Mouse (Mus musculus) liver (tissue): Measurements from ENCODE around the gene Tfcp2.
A peak's percentile ranks its signal among the peaks of the same experiment; 100 is the strongest.

ENCODE experiments used
- DNase-seq: peaks from one replicate; pipeline ENCODE4 v3.0.0-alpha.2; 2020; ENCODE audit warnings: mixed read lengths

Tfcp2 gene

GRCm38 (mm10) chr15:100485576-100485975, 66.2 kb downstream of the Tfcp2 start:
- DNase-seq, result peak; percentile 24

- no peak for DNase-seq
Observed at GRCm38 (mm10) chr15:100478925-100479324, 72.9 kb downstream of the Tfcp2 start.

- no peak for DNase-seq
Observed at GRCm38 (mm10) chr15:100478351-100478750, 73.5 kb downstream of the Tfcp2 start.

GRCm38 (mm10) chr15:100473926-100474503, 77.8 kb downstream of the Tfcp2 start:
- no peak for DNase-seq

- no peak for DNase-seq
Observed at GRCm38 (mm10) chr15:100470037-100470436, 81.8 kb downstream of the Tfcp2 start.

GRCm38 (mm10) chr15:100469189-100469545, 82.6 kb downstream of the Tfcp2 start:
- no peak for DNase-seq

GRCm38 (mm10) chr15:100468295-100469188, 83.3 kb downstream of the Tfcp2 start, which contains the start of gene Letmd1:
Letmd1 (plus strand) TSS chr15:100469023.
- peak; percentile 82 for DNase-seq

- DNase-seq, result no peak
Observed at GRCm38 (mm10) chr15:100467738-100468137, 84.1 kb downstream of the Tfcp2 start.

GRCm38 (mm10) chr15:100465432-100465831, 86.4 kb downstream of the Tfcp2 start:
- no peak for DNase-seq

- DNase-seq, result peak; percentile 69
Observed at GRCm38 (mm10) chr15:100463712-100464111, 88.1 kb downstream of the Tfcp2 start.

- DNase-seq, result no peak
Observed at GRCm38 (mm10) chr15:100462086-100462485, 89.7 kb downstream of the Tfcp2 start.

- DNase-seq, result no peak
Observed at GRCm38 (mm10) chr15:100461646-100462045, 90.2 kb downstream of the Tfcp2 start.

GRCm38 (mm10) chr15:100460942-100461341, 90.9 kb downstream of the Tfcp2 start:
- peak; percentile 85 for DNase-seq

- peak; percentile 78 for DNase-seq
Observed at GRCm38 (mm10) chr15:100458055-100458454, 93.8 kb downstream of the Tfcp2 start.

GRCm38 (mm10) chr15:100457340-100457739, 94.5 kb downstream of the Tfcp2 start:
- DNase-seq, result peak; percentile 83

GRCm38 (mm10) chr15:100456356-100456991, 95.3 kb downstream of the Tfcp2 start:
- no peak for DNase-seq

- no peak for DNase-seq
Observed at GRCm38 (mm10) chr15:100452486-100452885, 99.3 kb downstream of the Tfcp2 start.

- no peak for DNase-seq
Observed at GRCm38 (mm10) chr15:100451245-100451644, 100.6 kb downstream of the Tfcp2 start.

GRCm38 (mm10) chr15:100449495-100449894, 102.3 kb downstream of the Tfcp2 start:
- no peak for DNase-seq

GRCm38 (mm10) chr15:100448572-100448971, 103.2 kb downstream of the Tfcp2 start:
- DNase-seq, result no peak
